Mouse (Mus musculus): Measurements from ENCODE around the gene Syn3. TPM values are rescaled to one million over a fixed set of nuclear protein-coding genes. Genes with fewer than 3 reads are reported as not detected.

Syn3 gene
- polyA plus RNA-seq, 1 experiment = 0.18 TPM

DNA sequence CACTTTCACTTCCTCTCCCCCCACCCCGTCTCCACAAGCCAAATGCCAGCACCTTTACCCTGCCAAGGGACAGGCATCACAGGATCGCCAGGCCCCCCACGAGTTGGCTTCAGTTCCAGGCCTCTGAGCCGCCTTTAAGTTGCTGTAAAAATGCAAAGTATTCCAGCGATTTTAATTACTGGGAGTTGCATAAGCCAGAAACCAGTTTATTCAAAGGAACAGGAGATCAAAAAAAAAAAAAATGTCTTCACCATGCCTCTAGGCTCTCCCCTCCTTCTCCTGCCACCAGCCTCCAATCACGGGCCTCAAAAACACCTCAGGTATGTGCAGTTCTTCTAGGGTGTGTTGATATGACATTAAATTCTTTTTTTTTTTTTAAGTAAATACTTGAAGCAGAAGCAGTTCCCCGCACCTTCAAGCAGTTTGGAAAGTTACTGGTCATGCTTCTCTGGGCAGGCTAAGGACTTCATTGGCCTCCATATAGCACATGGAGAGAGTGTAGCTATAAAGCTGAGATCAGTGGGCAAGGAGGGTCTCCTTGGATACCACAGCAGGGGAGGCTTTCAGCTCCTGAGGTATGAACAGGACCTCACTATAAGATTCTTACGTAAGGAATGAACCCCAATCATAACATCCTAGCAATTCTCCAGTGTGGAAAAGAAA is 208.5 kb downstream of the Syn3 start:
- Histone ChIP-seq H3K36me3 (ENCODE audit: control insufficient read depth, insufficient read depth, low read length) (no peaks in the 10 kb centered on the region), H3K4me1 (ENCODE audit: control insufficient read depth, insufficient read depth, insufficient read length) (no peaks in the 10 kb centered on the region), H3K27ac (ENCODE audit: insufficient read depth, low read length) (no peak overlapping the region), H3K27me3 (ENCODE audit: control insufficient read depth, insufficient read depth, low read length) (no peaks in the 10 kb centered on the region), H3K4me3 (ENCODE audit: extremely low read depth, insufficient read depth, insufficient read length) (no peak overlapping the region)
- TF ChIP-seq POLR2A (IDR thresholded peaks at IDR 0.05; ENCODE audit: low read depth, low read length) (no peak), CTCF (IDR thresholded peaks at IDR 0.05; ENCODE audit: extremely low read depth, insufficient read depth, insufficient read length, insufficient replicate concordance) (no peak)
- WGBS = 80% methylated on average over 8 of the region's 8 CpGs
- DNase-seq (ENCODE audit: low read depth in 1 of 2, low spot score in 2 of 2) = no peak

DNA sequence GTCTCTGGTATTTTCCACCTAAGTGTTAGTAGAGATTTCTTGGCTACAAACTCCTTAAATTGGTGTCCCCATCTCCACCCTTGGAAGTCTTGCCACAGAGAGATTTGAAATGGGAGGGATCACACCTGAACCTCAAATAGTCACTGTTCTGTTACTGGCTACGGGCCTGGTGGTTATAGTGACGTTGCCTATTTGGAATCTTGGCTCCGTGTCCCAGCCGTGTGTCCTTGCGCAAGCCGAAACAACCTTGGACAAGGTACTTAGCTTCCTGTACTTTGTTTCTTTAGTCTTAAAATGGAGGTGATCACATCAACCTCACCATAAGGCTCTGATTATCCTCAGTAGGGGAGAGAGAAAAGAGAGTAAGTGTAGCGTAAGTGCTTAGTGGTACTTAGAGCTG is 212.2 kb downstream of the Syn3 start:
- DNase-seq (ENCODE audit: low read depth in 1 of 2, low spot score in 2 of 2) = no peak
- no peaks in the 10 kb centered on the region for H3K4me1 ChIP-seq (ENCODE audit: control insufficient read depth, insufficient read depth, insufficient read length)
- H3K27ac ChIP-seq (ENCODE audit: insufficient read depth, low read length) = no peak overlapping the region
- H3K36me3 ChIP-seq (ENCODE audit: control insufficient read depth, insufficient read depth, low read length) = no peaks in the 10 kb centered on the region
- H3K4me3 ChIP-seq (ENCODE audit: extremely low read depth, insufficient read depth, insufficient read length) = no peak overlapping the region
- no peaks in the 10 kb centered on the region for H3K27me3 ChIP-seq (ENCODE audit: control insufficient read depth, insufficient read depth, low read length)
- TF ChIP-seq CTCF (IDR thresholded peaks at IDR 0.05; ENCODE audit: extremely low read depth, insufficient read depth, insufficient read length, insufficient replicate concordance) = no peak
- TF ChIP-seq POLR2A (IDR thresholded peaks at IDR 0.05; ENCODE audit: low read depth, low read length) = no peak
- WGBS = 91% methylated on average over 7 of the region's 7 CpGs

DNA sequence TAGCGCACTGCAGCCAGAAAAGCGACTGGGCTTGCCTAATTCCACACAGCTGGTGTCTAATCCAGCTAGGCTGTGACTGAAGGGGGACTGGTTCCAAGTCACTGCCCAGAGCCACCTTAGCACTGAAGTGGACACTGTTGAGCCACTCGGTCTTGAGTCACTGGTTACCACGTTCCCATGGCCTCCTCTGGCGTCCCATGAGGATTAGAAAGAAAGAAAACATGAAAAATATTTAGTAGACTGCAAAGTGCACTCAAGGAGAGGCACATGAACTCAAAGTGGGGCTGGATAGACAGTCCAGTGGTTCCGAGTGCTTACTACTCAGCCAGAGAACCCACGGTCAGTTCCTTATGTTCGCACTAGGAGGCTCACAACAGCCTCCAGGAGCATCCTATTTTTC is 217.5 kb downstream of the Syn3 start:
- no peak overlapping the region for H3K27ac ChIP-seq (ENCODE audit: insufficient read depth, low read length)
- H3K4me1 ChIP-seq (ENCODE audit: control insufficient read depth, insufficient read depth, insufficient read length) = no peaks in the 10 kb centered on the region
- no peak for DNase-seq (ENCODE audit: low read depth in 1 of 2, low spot score in 2 of 2)
- TF ChIP-seq POLR2A (IDR thresholded peaks at IDR 0.05; ENCODE audit: low read depth, low read length) = no peak
- no peak for TF ChIP-seq CTCF (IDR thresholded peaks at IDR 0.05; ENCODE audit: extremely low read depth, insufficient read depth, insufficient read length, insufficient replicate concordance)
- H3K27me3 ChIP-seq (ENCODE audit: control insufficient read depth, insufficient read depth, low read length) = no peaks in the 10 kb centered on the region
- no peak overlapping the region for H3K4me3 ChIP-seq (ENCODE audit: extremely low read depth, insufficient read depth, insufficient read length)
- WGBS = 92% methylated on average over 8 of the region's 8 CpGs
- no peaks in the 10 kb centered on the region for H3K36me3 ChIP-seq (ENCODE audit: control insufficient read depth, insufficient read depth, low read length)

- TF ChIP-seq POLR2A (IDR thresholded peaks at IDR 0.05; ENCODE audit: low read depth, low read length) (no peak), CTCF (IDR thresholded peaks at IDR 0.05; ENCODE audit: extremely low read depth, insufficient read depth, insufficient read length, insufficient replicate concordance) (no peak)
These were observed 219.0 kb downstream of the Syn3 start for GRCm38 (mm10) chr10:86279579-86280168.

DNA sequence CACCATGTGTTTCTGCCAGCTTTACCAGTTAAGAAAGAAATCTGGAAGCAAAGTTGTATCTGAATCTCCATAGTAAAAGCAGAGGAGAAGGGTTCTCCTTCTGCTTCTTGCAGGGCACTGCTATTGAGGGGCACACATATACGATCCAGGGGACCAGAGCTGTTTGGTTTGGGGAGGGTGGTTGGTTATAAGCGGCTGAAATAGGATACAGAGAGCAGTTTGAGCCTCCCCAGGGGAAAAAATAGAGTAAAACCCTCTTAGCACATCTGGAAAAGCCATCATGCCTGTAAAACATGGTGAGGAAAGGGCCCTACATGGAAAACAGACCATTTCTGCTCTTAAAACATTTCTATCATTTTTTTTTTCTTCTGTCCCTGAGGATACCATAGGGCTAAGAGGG is 220.2 kb downstream of the Syn3 start:
- no peak for DNase-seq (ENCODE audit: low read depth in 1 of 2, low spot score in 2 of 2)
- Histone ChIP-seq H3K36me3 (ENCODE audit: control insufficient read depth, insufficient read depth, low read length) (no peaks in the 10 kb centered on the region), H3K4me1 (ENCODE audit: control insufficient read depth, insufficient read depth, insufficient read length) (no peaks in the 10 kb centered on the region), H3K27ac (ENCODE audit: insufficient read depth, low read length) (no peak overlapping the region), H3K27me3 (ENCODE audit: control insufficient read depth, insufficient read depth, low read length) (no peaks in the 10 kb centered on the region), H3K4me3 (ENCODE audit: extremely low read depth, insufficient read depth, insufficient read length) (no peak overlapping the region)
- TF ChIP-seq POLR2A (IDR thresholded peaks at IDR 0.05; ENCODE audit: low read depth, low read length) = no peak
- no peak for TF ChIP-seq CTCF (IDR thresholded peaks at IDR 0.05; ENCODE audit: extremely low read depth, insufficient read depth, insufficient read length, insufficient replicate concordance)
- WGBS = 87% methylated on average over 2 of the region's 2 CpGs

More at GRCm38 (mm10) chr10:86279579-86280168, 219.0 kb downstream of the Syn3 start:
- Histone ChIP-seq H3K36me3 (ENCODE audit: control insufficient read depth, insufficient read depth, low read length) (no peaks in the 10 kb centered on the region), H3K27me3 (ENCODE audit: control insufficient read depth, insufficient read depth, low read length) (no peaks in the 10 kb centered on the region), H3K4me3 (ENCODE audit: extremely low read depth, insufficient read depth, insufficient read length) (no peak overlapping the region), H3K4me1 (ENCODE audit: control insufficient read depth, insufficient read depth, insufficient read length) (no peaks in the 10 kb centered on the region), H3K27ac (ENCODE audit: insufficient read depth, low read length) (no peak overlapping the region)
- no peak for DNase-seq (ENCODE audit: low read depth in 1 of 2, low spot score in 2 of 2)
- WGBS = 47% methylated on average over 7 of the region's 7 CpGs

GRCm38 (mm10) chr10:86277327-86277726 is 221.4 kb downstream of the Syn3 start:
- WGBS = 8% methylated on average over 5 of the region's 5 CpGs
- Histone ChIP-seq H3K27ac (ENCODE audit: insufficient read depth, low read length) (no peak overlapping the region), H3K4me3 (ENCODE audit: extremely low read depth, insufficient read depth, insufficient read length) (no peak overlapping the region), H3K4me1 (ENCODE audit: control insufficient read depth, insufficient read depth, insufficient read length) (no peaks in the 10 kb centered on the region), H3K36me3 (ENCODE audit: control insufficient read depth, insufficient read depth, low read length) (no peaks in the 10 kb centered on the region), H3K27me3 (ENCODE audit: control insufficient read depth, insufficient read depth, low read length) (no peaks in the 10 kb centered on the region)
- DNase-seq (ENCODE audit: low read depth in 1 of 2, low spot score in 2 of 2) = no peak
- TF ChIP-seq POLR2A (IDR thresholded peaks at IDR 0.05; ENCODE audit: low read depth, low read length) (no peak), CTCF (IDR thresholded peaks at IDR 0.05; ENCODE audit: extremely low read depth, insufficient read depth, insufficient read length, insufficient replicate concordance) (no peak)

DNA sequence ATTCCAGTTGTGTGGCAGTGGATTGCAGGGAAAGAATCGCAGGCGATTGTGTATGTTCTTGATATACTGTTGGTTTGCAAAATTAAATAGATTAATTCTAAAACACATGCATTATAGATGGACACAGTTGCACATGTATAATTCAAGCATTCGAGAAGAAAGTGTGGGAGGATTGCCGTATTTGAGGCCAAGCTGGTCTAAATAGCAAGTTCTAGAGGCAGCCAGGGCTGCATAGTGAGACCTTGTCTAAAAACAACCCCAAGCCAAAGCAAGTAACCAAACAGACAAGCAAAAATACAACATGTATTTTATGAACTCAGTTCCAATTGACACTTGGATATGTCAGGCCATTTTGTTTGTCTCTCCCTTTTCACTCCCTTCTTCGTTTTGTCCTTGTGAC is 223.1 kb downstream of the Syn3 start:
- Histone ChIP-seq H3K36me3 (ENCODE audit: control insufficient read depth, insufficient read depth, low read length) (no peaks in the 10 kb centered on the region), H3K4me1 (ENCODE audit: control insufficient read depth, insufficient read depth, insufficient read length) (no peaks in the 10 kb centered on the region), H3K27me3 (ENCODE audit: control insufficient read depth, insufficient read depth, low read length) (no peaks in the 10 kb centered on the region), H3K4me3 (ENCODE audit: extremely low read depth, insufficient read depth, insufficient read length) (no peak overlapping the region), H3K27ac (ENCODE audit: insufficient read depth, low read length) (no peak overlapping the region)
- no peak for DNase-seq (ENCODE audit: low read depth in 1 of 2, low spot score in 2 of 2)
- TF ChIP-seq POLR2A (IDR thresholded peaks at IDR 0.05; ENCODE audit: low read depth, low read length) (no peak), CTCF (IDR thresholded peaks at IDR 0.05; ENCODE audit: extremely low read depth, insufficient read depth, insufficient read length, insufficient replicate concordance) (no peak)
- WGBS = 87% methylated on average over 5 of the region's 5 CpGs
